Mouse (Mus musculus): ENCODE measurements around the gene Gpatch1.

DNA sequence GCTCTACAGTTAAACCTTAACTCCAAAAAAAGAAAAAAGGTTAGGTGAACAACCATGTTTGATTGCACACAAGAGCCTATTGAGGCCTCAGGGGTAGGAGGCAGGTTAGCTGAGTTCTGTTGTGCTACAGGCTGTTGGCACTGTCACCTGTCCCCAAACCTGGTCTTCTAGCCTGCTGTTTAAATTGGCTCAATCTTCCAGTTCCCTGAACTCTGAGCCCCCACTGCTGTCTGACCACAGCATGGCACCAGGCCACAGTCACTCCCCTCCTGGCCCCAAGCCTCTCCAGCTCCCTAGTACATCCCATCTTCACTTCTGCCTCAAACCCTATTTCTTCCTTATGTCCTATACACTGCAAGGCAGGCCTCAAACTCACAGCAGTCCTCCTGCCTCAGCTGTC, 17.4 kb downstream of the Gpatch1 start:
- TF ChIP-seq CTCF (conservative IDR thresholded peaks at IDR 0.05; ENCODE audit: low read length) (no peak), POU5F1 (IDR thresholded peaks at IDR 0.05; ENCODE audit: borderline replicate concordance, low read length) (no peak)
